Mouse (Mus musculus): Measurements from ENCODE around the gene Iglon5.

GRCm38 (mm10) chr7:43442684-43443083 lies 47.2 kb downstream of the Iglon5 start:
- TF ChIP-seq EP300 (IDR thresholded peaks at IDR 0.05; ENCODE audit: low read depth) (no peak), CTCF (IDR thresholded peaks at IDR 0.05; ENCODE audit: low read depth) (no peak)

All from heart, postnatal 0 days (tissue).